Mouse (Mus musculus): ENCODE measurements at regions not wholly inside any gene's neighbourhood (a gene's known extent, or its start where the extent isn't known, plus 50 kb on each side); places are given as distances from the start of the nearest gene placed in this dataset.

DNA sequence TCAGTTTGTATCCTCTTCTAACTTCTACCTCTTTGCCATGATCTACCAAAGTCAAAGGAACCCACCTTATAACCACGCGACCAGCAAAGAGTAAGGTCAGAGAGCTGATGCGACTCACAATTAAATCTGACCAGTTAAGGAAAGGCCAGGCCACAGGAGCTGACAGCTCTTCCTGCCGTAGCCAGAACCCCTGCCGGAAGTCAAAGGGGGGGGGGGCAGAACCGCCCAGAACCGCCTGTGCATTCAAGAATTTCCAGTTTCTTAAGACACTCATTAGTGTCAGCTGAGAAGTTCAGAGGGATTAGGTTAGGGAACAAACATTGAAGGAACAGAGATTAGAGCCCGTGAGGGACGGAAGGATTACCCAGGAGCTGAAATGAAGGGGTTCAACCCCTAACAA lies 51.0 kb upstream of the Nfe2l3 start:
- TF ChIP-seq MAX (IDR thresholded peaks at IDR 0.05; ENCODE audit: low read length), result no peak
- TF ChIP-seq POLR2AphosphoS2 (IDR thresholded peaks at IDR 0.05; ENCODE audit: low read depth, low read length), result no peak
- TF ChIP-seq POLR2A (IDR thresholded peaks at IDR 0.05; ENCODE audit: low read depth, low read length), result no peak
- no peak for TF ChIP-seq MYC (IDR thresholded peaks at IDR 0.05; ENCODE audit: low read depth, low read length)
- TF ChIP-seq NRF1 (IDR thresholded peaks at IDR 0.05; ENCODE audit: low read depth, low read length), result no peak
- TF ChIP-seq CTCF (conservative IDR thresholded peaks at IDR 0.05 in 1 of 2, IDR thresholded peaks at IDR 0.05 in 1 of 2; ENCODE audit: low read depth in 2 of 2, low read length in 2 of 2), result no peak
- no peak for TF ChIP-seq HCFC1 (IDR thresholded peaks at IDR 0.05; ENCODE audit: low read depth, low read length)
- no peak for TF ChIP-seq EP300 (IDR thresholded peaks at IDR 0.05; ENCODE audit: low read length)
- TF ChIP-seq ZKSCAN1 (IDR thresholded peaks at IDR 0.05; ENCODE audit: borderline replicate concordance, low read depth, low read length), result no peak
